Mouse (Mus musculus) myocyte (in vitro differentiated cells): Measurements from ENCODE around the gene Hectd4. TPM values are rescaled to one million over a fixed set of nuclear protein-coding genes. Genes with fewer than 3 reads are reported as not detected.
A peak's percentile ranks its signal among the peaks of the same experiment; 100 is the strongest.

ENCODE experiments used
- H3K27me3 ChIP-seq: one replicate; pipeline ENCODE4 v1.6.1; 2011; ENCODE audit not compliant: control insufficient read depth, insufficient read depth, insufficient read length
- H3K36me3 ChIP-seq: one replicate; pipeline ENCODE4 v1.6.1; 2011; ENCODE audit not compliant: control insufficient read depth, insufficient read depth
- H3K4me2 ChIP-seq: one replicate; pipeline ENCODE4 v1.6.1; 2011; ENCODE audit warnings: low read depth, control low read depth
- H3K4me3 ChIP-seq: one replicate; pipeline ENCODE4 v1.5.1; 2011; ENCODE audit warnings: mild to moderate bottlenecking, control low read depth, moderate library complexity
- H3K79me2 ChIP-seq: one replicate; pipeline ENCODE4 v1.6.1; 2011; ENCODE audit not compliant: control insufficient read depth, insufficient read depth
- H3ac ChIP-seq: one replicate; pipeline ENCODE4 v1.6.1; 2011; ENCODE audit not compliant: control insufficient read depth, insufficient read length
- CEBPB ChIP-seq: IDR thresholded peaks from 2 replicates; pipeline ENCODE4 v1.6.1; 2011; ENCODE audit warnings: mild to moderate bottlenecking, moderate library complexity; ENCODE audit not compliant: poor library complexity, insufficient read depth, severe bottlenecking
- E2F4 ChIP-seq: IDR thresholded peaks from one replicate; pipeline ENCODE4 v1.6.1; 2011; ENCODE audit warnings: mild to moderate bottlenecking, control low read depth, moderate library complexity; ENCODE audit not compliant: insufficient read depth
- MAX ChIP-seq: IDR thresholded peaks from one replicate; pipeline ENCODE4 v1.6.1; 2011; ENCODE audit warnings: low read depth, mild to moderate bottlenecking, control low read depth
- MYOD1 ChIP-seq, 3 experiments: IDR thresholded peaks; one replicate each; pipeline ENCODE4 v1.6.1; 2011; ENCODE audit warnings: control low read depth in 2 of 3, low read depth in 2 of 3, mild to moderate bottlenecking in 2 of 3, moderate library complexity in 1 of 3; ENCODE audit not compliant: insufficient read length in 2 of 3, control insufficient read depth in 1 of 3
- MYOG ChIP-seq, 3 experiments: IDR thresholded peaks; one replicate each; pipeline ENCODE4 v1.6.1; 2011; ENCODE audit warnings: control low read depth in 2 of 3, low read depth in 2 of 3, mild to moderate bottlenecking in 2 of 3; ENCODE audit not compliant: insufficient read length in 2 of 3, control insufficient read depth in 1 of 3, insufficient read depth in 1 of 3
- POLR2A ChIP-seq: IDR thresholded peaks from one replicate; pipeline ENCODE4 v1.6.1; 2011; ENCODE audit warnings: low read depth, mild to moderate bottlenecking, control low read depth, moderate library complexity; ENCODE audit not compliant: insufficient read length
- POLR2AphosphoS2 ChIP-seq: IDR thresholded peaks from one replicate; pipeline ENCODE4 v1.6.1; 2011; ENCODE audit warnings: low read depth, control low read depth; ENCODE audit not compliant: insufficient read length
- REST ChIP-seq: IDR thresholded peaks from one replicate; pipeline ENCODE4 v1.6.1; 2011; ENCODE audit warnings: mild to moderate bottlenecking, control low read depth, moderate library complexity; ENCODE audit not compliant: insufficient read depth, insufficient read length
- SRF ChIP-seq: IDR thresholded peaks from one replicate; pipeline ENCODE4 v1.6.1; 2011; ENCODE audit warnings: low read depth; ENCODE audit not compliant: control insufficient read depth, insufficient read length
- TCF12 ChIP-seq: IDR thresholded peaks from one replicate; pipeline ENCODE4 v1.6.1; 2011; ENCODE audit warnings: mild to moderate bottlenecking, control low read depth; ENCODE audit not compliant: poor library complexity, insufficient read depth, severe bottlenecking
- TCF3 ChIP-seq: IDR thresholded peaks from one replicate; pipeline ENCODE4 v1.6.1; 2011; ENCODE audit warnings: low read depth, control low read depth; ENCODE audit not compliant: insufficient read length
- USF1 ChIP-seq: IDR thresholded peaks from one replicate; pipeline ENCODE4 v1.6.1; 2011; ENCODE audit warnings: low read depth, mild to moderate bottlenecking, control low read depth, moderate library complexity
- polyA plus RNA-seq: library from polyadenylated mRNA; unstranded; fragments of >200 nt; fragmentation: generic; extraction: Trizol; gene quantifications from one replicate; pipeline ENCODE4 v1.2.1, GENCODE M21; 2012; ENCODE audit warnings: missing spikeins

Gene Hectd4
- polyA plus RNA-seq, 1 experiment = 6.6 TPM

- Histone ChIP-seq H3ac (no peak overlapping the region), H3K27me3 (peaks cover 4% of the 10 kb centered on the region), H3K79me2 (no peaks in the 10 kb centered on the region), H3K4me2 (no peak overlapping the region), H3K36me3 (no peaks in the 10 kb centered on the region), H3K4me3 (no peak overlapping the region)
- TF ChIP-seq POLR2AphosphoS2 = no peak
- no peak for TF ChIP-seq REST
- no peak for TF ChIP-seq MAX
- no peak for TF ChIP-seq CEBPB
- no peak for TF ChIP-seq SRF
- no peak for TF ChIP-seq TCF3
- TF ChIP-seq E2F4 = no peak
- TF ChIP-seq TCF12 = no peak
- TF ChIP-seq POLR2A = no peak
- TF ChIP-seq MYOG (IDR thresholded peaks at IDR 0.05; ENCODE audit: control insufficient read depth in 1 of 3, insufficient read depth in 1 of 3, insufficient read length in 2 of 3, low read depth in 2 of 3) = no peak
- no peak for TF ChIP-seq MYOD1 (IDR thresholded peaks at IDR 0.05; ENCODE audit: control insufficient read depth in 1 of 3, insufficient read length in 2 of 3, low read depth in 2 of 3)
Observed at GRCm38 (mm10) chr5:121198376-121198775, 21.6 kb upstream of the Hectd4 start.

- peaks cover 13% of the 10 kb centered on the region for H3K36me3 ChIP-seq
Observed at GRCm38 (mm10) chr5:121201739-121202138, 18.3 kb upstream of the Hectd4 start.

GRCm38 (mm10) chr5:121202467-121202866 is 17.6 kb upstream of the Hectd4 start:
- H3K4me3 ChIP-seq = no peak overlapping the region

More at GRCm38 (mm10) chr5:121201739-121202138, 18.3 kb upstream of the Hectd4 start:
- peaks cover 24% of the 10 kb centered on the region for H3K79me2 ChIP-seq
- no peak overlapping the region for H3ac ChIP-seq
- H3K4me3 ChIP-seq = no peak overlapping the region
- peaks cover 4% of the 10 kb centered on the region for H3K27me3 ChIP-seq
- no peak overlapping the region for H3K4me2 ChIP-seq
- no peak for TF ChIP-seq TCF12
- TF ChIP-seq REST = no peak
- TF ChIP-seq USF1 = no peak
- TF ChIP-seq POLR2A = no peak
- TF ChIP-seq E2F4 = no peak
- TF ChIP-seq TCF3 = no peak
- TF ChIP-seq MYOD1 (IDR thresholded peaks at IDR 0.05; ENCODE audit: control insufficient read depth in 1 of 3, insufficient read length in 2 of 3, low read depth in 2 of 3) = no peak
- TF ChIP-seq CEBPB = no peak
- no peak for TF ChIP-seq POLR2AphosphoS2
- TF ChIP-seq SRF = no peak
- TF ChIP-seq MYOG (IDR thresholded peaks at IDR 0.05; ENCODE audit: control insufficient read depth in 1 of 3, insufficient read depth in 1 of 3, insufficient read length in 2 of 3, low read depth in 2 of 3) = no peak
- no peak for TF ChIP-seq MAX

GRCm38 (mm10) chr5:121204132-121205089 is 15.6 kb upstream of the Hectd4 start, which contains the start of gene Rpl6:
Rpl6 (plus strand) TSS chr5:121204481.
- peak within 1 kb of the TSS; percentile 65 for H3ac ChIP-seq
- peak within 1 kb of the TSS; percentile 91 for H3K4me2 ChIP-seq
- H3K4me3 ChIP-seq = peak within 1 kb of the TSS; percentile 95
- H3K27me3 ChIP-seq = no peaks in the 10 kb centered on the region
- peak; percentile 83 for TF ChIP-seq POLR2AphosphoS2
- TF ChIP-seq POLR2A = peak; percentile 75
- TF ChIP-seq MYOG (IDR thresholded peaks at IDR 0.05; ENCODE audit: control insufficient read depth in 1 of 3, insufficient read depth in 1 of 3, insufficient read length in 2 of 3, low read depth in 2 of 3) = no peak
- TF ChIP-seq REST = no peak
- no peak for TF ChIP-seq E2F4
- no peak for TF ChIP-seq CEBPB
- TF ChIP-seq TCF12 = no peak
- TF ChIP-seq USF1 = no peak
- no peak for TF ChIP-seq SRF
- H3K79me2 ChIP-seq = peaks cover 36% of the 10 kb centered on the region
- peaks cover 40% of the 10 kb centered on the region for H3K36me3 ChIP-seq

More at GRCm38 (mm10) chr5:121202467-121202866, 17.6 kb upstream of the Hectd4 start:
- TF ChIP-seq USF1 (no peak), TCF3 (no peak), CEBPB (no peak), TCF12 (no peak)
- H3K4me2 ChIP-seq = no peak overlapping the region
- H3K27me3 ChIP-seq = no peaks in the 10 kb centered on the region
- peaks cover 21% of the 10 kb centered on the region for H3K36me3 ChIP-seq
- H3ac ChIP-seq = no peak overlapping the region
- peaks cover 31% of the 10 kb centered on the region for H3K79me2 ChIP-seq
